Mouse (Mus musculus) olfactory bulb, adult 2 months (tissue): Measurements from ENCODE around the gene Dhrs1.

Source experiments
- CTCF ChIP-seq: fragments of 200-500 bp; IDR thresholded peaks from 2 replicates; pipeline ENCODE4 v1.5.1; 2012; ENCODE audit warnings: low read depth, mild to moderate bottlenecking, low read length, moderate library complexity; ENCODE audit not compliant: insufficient read depth
- POLR2A ChIP-seq: fragments of 200-500 bp; IDR thresholded peaks from 2 replicates; pipeline ENCODE4 v1.6.1; 2012; ENCODE audit warnings: mild to moderate bottlenecking, low read depth, low read length, moderate library complexity; ENCODE audit not compliant: insufficient read depth

GRCm38 (mm10) chr14:55747051-55747847 lies 1.8 kb upstream of the Dhrs1 start:
- TF ChIP-seq CTCF = no peak
- no peak for TF ChIP-seq POLR2A
